Mouse (Mus musculus) cerebellum, adult (tissue): ENCODE measurements around the gene Prelp.

Experiments
- ATAC-seq: cut with Nextera tagmentation; 2 replicates; pipeline ENCODE4 v1.9.2; 2017; ENCODE audit warnings: mild to moderate bottlenecking, moderate library complexity, mixed read lengths; ENCODE audit not compliant: insufficient number of reproducible peaks, low FRiP score, low TSS enrichment

The Prelp gene

GRCm38 (mm10) chr1:133936169-133936568, 15.0 kb upstream of the Prelp start:
- ATAC-seq = no peak

DNA sequence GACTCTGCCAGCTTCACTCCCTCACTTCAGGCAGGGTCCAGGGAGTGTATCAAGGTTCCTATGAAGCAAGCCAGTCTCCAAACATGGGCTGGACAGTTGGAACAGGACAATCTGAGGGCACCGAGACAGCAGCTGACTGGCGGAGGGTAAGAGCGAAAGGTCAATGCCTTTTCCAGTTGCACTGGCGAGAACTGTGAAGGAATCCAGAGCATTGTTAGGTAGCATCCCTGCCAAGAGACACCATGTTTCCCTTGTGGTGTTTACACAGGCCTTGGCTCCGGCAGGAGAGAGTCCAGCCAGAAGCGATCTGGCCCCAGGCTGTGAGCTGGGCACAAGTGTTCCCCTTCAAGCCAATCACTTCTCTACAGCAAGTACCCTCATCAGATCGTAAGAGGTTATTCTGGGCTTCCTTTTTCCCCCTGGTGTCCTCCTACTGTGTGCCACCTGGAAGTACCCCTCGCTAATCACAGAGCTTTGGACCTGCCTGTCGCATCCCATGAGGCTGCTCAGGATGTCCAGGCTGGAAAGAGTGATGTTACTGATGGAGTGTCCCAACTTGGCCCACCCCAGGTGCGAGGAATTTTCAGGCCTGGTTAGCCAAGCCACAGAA, 13.2 kb upstream of the Prelp start:
- ATAC-seq = peak; percentile 78; the same call in 1 of the 2 replicates

- ATAC-seq = no peak
Measured at GRCm38 (mm10) chr1:133933301-133934195, 12.3 kb upstream of the Prelp start.

GRCm38 (mm10) chr1:133929980-133930379, 8.8 kb upstream of the Prelp start:
- ATAC-seq = no peak

DNA sequence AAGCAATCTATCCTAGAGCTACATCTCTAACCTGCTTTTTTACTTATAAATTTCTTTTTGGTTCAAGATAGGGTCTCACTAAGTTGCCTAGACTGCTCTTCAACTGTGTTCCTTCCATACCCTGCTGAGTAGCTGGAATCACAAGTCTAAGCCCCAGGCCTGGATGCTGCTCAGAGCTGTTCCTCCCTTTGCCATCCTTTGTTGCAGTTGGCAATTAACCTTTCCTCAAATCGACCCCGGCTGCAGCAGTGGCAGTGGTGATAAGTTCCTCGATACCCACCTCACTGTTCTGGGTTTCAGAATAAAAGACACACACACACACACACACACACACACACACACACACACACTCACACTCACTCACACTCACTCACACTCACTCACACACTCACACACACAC, 4.0 kb upstream of the Prelp start:
- no peak for ATAC-seq

DNA sequence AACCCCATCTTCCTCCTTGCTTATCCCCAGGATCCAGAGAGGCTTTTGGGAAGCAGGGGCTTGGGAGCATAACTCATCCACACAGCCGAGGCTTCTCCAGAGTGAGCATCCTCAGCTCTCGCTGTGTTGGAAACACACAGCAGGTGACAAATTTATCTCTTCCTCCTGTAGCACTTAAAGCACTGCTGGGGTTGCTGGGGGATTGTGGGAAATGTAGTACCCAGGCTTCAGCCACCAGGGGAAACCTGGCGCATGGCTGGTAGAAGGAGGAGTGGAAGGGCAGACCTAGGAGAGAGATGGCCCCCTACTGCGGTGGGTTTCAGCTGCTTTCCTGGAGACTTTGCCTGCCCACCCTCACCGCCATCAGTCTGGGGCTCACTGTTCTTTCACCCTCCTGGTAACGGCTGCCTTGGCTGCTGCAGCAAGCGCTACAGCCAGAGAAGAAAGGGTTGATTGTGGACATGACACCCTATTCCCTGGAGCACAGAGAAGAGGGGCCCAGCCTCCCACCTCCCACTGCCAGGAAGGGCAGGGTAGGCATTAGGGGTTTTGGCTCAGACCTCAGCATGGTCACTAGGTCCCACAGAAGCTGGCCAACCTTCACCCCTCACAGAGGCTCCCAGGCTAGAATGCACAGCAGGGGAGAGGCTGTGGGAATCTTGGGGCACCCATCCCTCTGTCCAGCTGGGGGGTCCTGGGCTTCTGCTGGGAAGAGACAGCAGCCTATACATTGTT, 3.1 kb upstream of the Prelp start:
- no peak for ATAC-seq

- no peak for ATAC-seq
Measured at GRCm38 (mm10) chr1:133923071-133923470, 1.9 kb upstream of the Prelp start.

DNA sequence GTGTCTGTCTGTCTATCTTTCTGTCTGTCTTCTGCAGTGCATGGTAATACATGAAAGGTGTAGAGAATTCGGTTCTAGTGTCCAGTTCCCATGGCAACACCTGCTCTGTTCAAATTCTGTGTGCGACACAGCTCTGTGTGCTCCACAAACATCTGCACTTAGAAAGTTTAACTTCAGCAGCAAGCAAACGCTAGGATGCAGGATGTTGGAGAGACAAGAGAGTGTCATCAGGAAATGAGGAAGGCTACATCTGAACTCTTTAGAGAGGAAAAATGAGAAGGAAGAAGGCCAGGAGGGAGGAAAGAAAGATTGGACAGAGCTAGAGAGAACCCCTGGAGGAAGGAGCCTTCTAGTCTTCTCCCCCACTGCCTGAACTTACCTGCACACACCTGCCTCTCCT, 338 bp downstream of the Prelp start:
- no peak for ATAC-seq

DNA sequence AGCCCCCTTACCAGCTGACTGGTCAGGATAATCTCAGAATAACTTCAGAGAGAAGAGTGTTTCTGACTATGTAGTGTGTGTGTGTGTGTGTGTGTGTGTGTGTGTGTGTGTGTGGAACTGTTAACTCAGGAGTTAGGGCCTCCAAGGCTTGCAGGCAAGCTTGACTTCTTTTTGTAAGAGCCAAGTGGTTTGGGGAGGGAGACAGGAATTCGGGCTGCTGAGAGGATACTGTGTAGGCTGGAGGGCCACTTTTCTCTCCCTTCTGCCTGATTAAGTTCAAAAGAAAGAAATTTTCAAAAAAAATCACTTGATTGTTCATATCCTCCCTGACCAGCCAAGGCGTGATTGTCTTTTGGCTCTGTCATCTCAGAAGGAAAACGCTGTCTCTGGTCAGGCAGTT, 813 bp downstream of the Prelp start:
- ATAC-seq = no peak

DNA sequence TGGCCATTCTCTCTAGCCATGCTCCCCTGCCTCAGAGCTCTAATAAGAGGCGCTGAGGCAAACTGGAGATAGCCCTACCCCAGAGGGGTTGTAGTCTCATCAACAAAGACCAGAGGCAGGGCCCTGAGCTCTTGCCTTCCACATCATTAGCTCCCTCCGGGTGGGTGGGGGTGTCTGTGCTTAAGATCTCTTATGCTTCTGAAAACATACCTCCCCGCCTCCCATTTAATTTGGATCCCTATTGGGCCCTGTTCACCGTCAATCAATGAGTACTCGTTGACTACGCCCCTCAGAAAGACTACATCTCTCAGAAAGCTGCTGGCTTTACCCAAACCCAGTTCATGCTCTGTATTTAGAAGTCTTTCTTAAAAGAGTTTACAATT, 3.1 kb downstream of the Prelp start:
- no peak for ATAC-seq

DNA sequence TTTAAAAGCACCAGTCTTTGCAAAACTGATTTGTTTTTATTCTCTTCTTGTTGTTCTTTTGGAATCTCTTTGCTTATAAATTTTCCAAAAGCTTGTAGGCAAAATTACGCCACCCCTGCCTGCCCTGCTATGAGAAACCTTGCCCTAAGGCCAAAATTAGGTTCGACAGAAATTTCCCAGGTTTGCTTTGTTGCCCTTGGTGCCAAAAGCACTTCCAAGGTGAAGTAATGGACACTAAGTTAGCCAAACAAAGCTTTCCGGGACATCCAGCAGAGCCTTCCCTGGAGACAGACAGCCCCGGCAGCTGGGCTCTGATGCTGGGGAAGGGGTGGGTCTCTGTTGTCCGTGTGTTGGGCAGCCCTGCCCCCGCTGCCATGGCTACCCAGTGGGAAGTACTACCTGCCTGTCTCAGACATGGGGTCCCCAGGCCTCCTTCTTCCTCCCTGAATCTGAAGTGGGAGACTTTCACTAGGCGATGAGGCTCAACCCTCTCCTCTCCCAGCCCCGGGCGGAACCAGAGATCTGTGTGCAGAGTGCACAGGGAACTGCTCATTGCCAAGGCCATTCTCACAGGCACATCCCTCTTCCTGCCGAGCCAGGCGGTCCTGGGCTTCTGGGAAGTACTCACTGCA, 3.6 kb downstream of the Prelp start:
- no peak for ATAC-seq

DNA sequence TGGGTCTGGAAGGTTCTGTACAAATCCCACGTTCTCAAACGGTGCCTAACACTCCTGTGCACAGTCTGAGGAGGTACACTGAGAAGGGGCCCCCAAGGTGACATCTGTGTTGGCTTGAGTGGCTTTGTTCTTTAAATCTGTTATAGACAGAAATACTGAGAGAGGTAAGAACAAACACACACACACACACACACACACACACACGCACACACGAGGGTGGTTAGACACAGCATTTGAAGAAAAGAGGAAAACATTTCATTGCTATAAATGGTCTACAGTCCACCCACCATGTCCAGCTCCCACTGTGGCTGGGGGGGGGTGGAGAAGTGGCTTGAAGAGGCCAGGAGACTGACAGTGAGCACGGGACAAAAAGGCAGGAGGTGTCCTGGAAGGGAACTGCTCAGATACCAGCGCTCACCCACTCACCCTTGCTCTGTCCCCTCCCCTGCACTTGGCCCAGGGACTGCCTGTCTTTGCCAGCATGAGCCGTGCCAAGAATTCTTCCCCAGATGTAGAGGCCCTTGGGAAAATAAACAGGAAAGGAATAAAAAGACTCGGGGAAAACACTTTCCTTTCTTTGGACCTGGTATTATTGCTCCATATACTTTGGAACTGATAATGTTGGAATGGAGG, 5.4 kb downstream of the Prelp start:
- ATAC-seq = no peak

- ATAC-seq = no peak
Measured at GRCm38 (mm10) chr1:133915115-133915514, 6.1 kb downstream of the Prelp start.

DNA sequence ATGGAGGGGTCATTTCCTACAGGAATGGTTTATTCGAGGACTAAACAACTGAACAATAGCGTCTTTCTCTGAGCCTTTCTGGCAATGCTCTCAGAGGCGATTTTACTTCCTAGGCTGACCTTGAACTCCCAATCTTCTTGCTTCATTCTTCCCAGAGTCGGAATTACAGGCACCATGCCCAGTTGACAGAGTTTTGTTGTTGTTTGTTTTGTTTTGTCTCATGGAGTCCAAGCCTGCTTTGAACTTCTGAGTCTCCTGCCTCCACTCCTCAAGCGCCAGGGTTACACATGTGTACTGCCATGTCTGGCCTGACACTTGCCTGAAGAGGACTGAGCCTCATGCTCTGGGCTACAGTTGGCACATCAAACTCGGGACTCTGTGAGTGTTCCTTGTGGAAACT, 8.2 kb downstream of the Prelp start:
- ATAC-seq = no peak

DNA sequence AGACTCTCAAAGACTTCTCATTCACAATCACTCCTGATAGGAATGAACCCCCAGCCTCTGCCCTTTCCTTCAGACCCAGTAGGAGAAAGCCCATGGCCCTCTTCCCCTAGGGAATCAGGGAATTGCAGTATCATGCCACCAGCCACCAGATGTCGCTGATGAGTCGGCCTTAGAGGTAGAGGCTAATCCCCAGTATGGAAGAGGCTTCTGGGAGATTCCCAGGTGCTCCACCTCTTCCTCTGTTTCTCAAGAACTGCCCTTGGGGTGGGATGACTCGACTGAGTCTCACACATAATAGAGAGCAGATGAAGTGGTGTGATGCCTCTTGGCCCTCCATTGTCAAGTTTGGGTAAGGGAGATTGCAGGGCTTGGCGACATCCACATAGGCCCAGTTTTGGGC, 9.8 kb downstream of the Prelp start:
- ATAC-seq = no peak

GRCm38 (mm10) chr1:133911008-133911407, 10.2 kb downstream of the Prelp start:
- ATAC-seq = no peak

- ATAC-seq = no peak
Measured at GRCm38 (mm10) chr1:133910108-133910507, 11.1 kb downstream of the Prelp start.

DNA sequence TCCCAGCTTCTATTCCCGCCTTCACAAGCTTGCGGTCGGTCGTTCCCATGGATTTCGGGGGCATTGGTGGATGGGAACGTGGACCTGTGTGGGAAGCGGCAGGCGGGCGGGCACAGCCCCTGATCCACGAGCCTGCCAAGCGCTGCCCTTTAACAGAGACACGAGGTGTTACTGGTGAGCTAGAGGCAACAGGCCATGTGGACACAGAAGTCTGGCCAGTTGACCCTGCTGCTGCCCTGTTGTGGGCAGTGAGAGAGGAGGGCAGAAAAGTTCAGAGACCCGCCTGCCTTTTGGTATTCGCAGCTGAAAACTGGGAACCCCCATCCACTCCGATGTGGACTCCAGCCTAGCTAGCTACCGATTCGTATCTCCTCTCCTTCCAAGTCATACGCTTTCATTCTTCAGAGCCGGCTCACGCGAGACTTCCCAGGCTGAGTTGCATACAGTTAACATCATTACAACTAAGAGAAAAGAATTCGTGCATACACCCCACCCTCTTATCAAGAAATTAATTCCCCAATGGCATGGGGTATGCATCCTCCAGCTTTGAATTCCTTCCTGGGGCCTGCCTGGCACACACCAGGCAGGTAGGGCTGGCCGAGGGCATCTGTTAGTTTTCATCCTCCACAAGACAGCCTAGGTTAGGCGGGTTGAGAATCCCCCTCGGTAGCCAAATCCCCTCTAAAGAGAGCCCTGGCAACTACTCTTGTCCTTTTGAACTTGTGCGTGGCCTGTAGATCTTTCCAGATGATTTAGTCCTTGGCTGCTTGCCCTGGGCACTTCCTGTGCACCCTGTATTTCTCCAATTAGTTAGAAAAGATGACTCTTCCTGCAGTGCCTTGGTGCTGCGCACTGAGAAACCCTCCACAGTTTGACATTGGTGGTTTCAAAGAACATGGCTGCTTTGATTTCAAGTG, 12.3 kb downstream of the Prelp start:
- peak; percentile 54 for ATAC-seq

DNA sequence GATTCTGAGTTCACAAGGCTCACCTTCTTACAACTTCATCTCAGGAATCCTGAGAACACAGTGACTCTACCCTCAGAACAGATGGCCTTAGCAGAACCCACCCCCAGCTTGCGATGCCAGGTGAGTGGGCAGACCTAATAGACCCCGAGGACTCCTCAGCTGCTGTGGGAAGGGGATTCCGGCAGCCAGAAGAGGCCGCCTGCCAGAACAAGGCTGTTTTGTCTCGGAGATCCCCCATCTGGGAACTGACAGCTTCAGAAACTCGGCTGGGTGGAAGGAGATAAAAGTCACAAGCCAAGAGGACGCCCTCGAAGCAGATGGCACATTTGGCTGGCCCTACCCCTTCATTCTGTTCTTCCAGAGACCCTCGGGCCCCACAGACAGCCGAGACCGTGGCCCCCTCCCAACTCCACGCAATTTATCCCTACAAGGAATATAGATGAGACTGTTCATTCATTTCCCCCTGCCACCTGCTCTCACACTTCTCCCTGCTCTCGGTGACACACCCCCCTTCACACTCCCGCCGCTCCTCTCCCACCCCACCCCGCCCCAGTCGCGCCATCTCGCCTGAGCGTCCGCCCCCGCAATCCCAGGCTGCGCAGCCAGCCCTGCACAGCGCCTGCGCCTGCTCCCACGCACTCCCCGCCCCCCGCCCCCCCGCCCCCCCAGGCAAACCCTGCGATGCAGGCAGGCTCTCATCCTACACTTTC, 13.1 kb downstream of the Prelp start, which contains the start of gene Optc:
Gene Optc, minus strand, starts transcription at position 51 of the 710 bp plus-strand sequence.
- peak; percentile 27 for ATAC-seq
